Mouse (Mus musculus) hindbrain, embryonic 15.5 days (tissue): ENCODE data around the gene Krt83. TPM values are rescaled to one million over a fixed set of nuclear protein-coding genes. Genes with fewer than 3 reads are reported as not detected.

Experiments
- polyA plus RNA-seq: library from polyadenylated mRNA; unstranded; fragments of >200 nt; fragmentation: Nextera tagmentation; extraction: Ambion mirVana; gene quantifications from 2 replicates; pipeline ENCODE4 v1.2.1, GENCODE M21; 2015

Gene Krt83
- polyA plus RNA-seq, 1 experiment from 2014 or later: not detected

Other genes with a start within 250 kb of the Krt83 start
- 6.6 and 6.9 TPM in 2 replicates for gene Nr4a1, start 237.2 kb downstream of the Krt83 start, polyA plus RNA-seq
- gene Atg101, start 207.2 kb downstream of the Krt83 start, polyA plus RNA-seq: 75.5 and 76.5 TPM in 2 replicates
- 0.31 TPM in 1 of 2 replicates, not detected in the other for gene 6030408B16Rik, start 198.3 kb downstream of the Krt83 start, polyA plus RNA-seq
- 0.06 and 0.13 TPM in 2 replicates for gene Krt80, start 121.3 kb downstream of the Krt83 start, polyA plus RNA-seq
- gene Krt7, start 80.5 kb downstream of the Krt83 start, polyA plus RNA-seq: 1.3 and 1.6 TPM in 2 replicates
- 0.64 and 0.82 TPM in 2 replicates for gene Krt87, start 52.7 kb downstream of the Krt83 start, polyA plus RNA-seq
- gene Krt88, start 43.8 kb downstream of the Krt83 start, polyA plus RNA-seq: not detected in 2 replicates
- not detected in 2 replicates for gene Krt81, start 27.8 kb downstream of the Krt83 start, polyA plus RNA-seq
- gene Krt86, start 18.0 kb downstream of the Krt83 start, polyA plus RNA-seq: 0.09 and 0.12 TPM in 2 replicates
- gene Gm49425, start 25.7 kb upstream of the Krt83 start, polyA plus RNA-seq: not detected in 2 replicates
- 0.05 TPM in 1 of 2 replicates, not detected in the other for gene Krt84, start 41.3 kb upstream of the Krt83 start, polyA plus RNA-seq
- not detected in 2 replicates for gene Krt82, start 59.2 kb upstream of the Krt83 start, polyA plus RNA-seq
- 0.12 and 0.13 TPM in 2 replicates for gene Krt90, start 71.4 kb upstream of the Krt83 start, polyA plus RNA-seq
- 0.17 and 0.18 TPM in 2 replicates for gene Krt75, start 82.4 kb upstream of the Krt83 start, polyA plus RNA-seq
- gene Gm5414, start 136.7 kb upstream of the Krt83 start, polyA plus RNA-seq: not detected in 2 replicates
- not detected in 2 replicates for gene Gm5478, start 155.9 kb upstream of the Krt83 start, polyA plus RNA-seq
- not detected in 2 replicates for gene Krt6b, start 188.8 kb upstream of the Krt83 start, polyA plus RNA-seq
- gene Krt6a, start 202.8 kb upstream of the Krt83 start, polyA plus RNA-seq: 0.22 TPM in 1 of 2 replicates, not detected in the other
- gene Krt5, start 221.4 kb upstream of the Krt83 start, polyA plus RNA-seq: 0.18 and 0.75 TPM in 2 replicates